In the genomic region with DNA sequence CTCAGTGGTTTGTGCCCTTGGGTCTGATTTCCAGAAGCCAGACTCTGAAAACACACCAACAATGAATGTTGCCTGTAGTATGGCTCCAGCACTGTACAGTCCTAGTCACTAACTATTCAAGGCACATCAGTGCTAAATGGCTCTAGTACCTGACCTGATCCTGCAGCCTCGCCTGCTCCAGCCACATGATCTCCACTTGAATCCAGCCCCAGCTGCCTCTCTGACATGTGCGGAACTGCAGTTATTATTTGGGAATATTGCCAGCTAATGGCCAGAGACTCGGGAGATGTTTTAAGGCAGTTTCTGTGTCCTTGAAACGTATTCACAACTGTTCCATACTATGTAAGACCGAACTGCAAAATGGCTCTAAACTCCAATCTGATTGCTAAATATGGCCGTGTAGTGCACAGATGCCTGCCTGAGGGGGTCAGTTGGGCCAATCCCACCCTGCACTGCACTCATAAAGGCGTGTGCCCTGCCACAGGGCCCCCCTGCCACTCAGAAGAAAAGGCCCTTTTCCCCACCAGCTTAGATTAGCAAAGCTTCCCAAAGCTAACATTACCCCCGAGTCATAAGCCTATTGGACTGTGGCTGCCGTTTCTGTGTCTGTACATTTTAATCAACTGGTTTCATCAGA, we compare ENCODE assay signal across 7 mouse cellular contexts. TPM values are rescaled to one million over a fixed set of nuclear protein-coding genes. Genes with fewer than 3 reads are reported as not detected.
DNase-seq lines count a peak whose midpoint lies in the region; ATAC-seq and TF ChIP-seq lines count a peak whose summit lies in the region.

No protein-coding gene starts in this region.

- TF ChIP-seq POLR2A in lung, adult 2 months (IDR thresholded peaks at IDR 0.05; ENCODE audit: borderline replicate concordance, extremely low read depth, low read depth, low read length) = no peak

- TF ChIP-seq CTCF in lung, postnatal 0 days (IDR thresholded peaks at IDR 0.05) = no peak; the same call in 1 of the 2 replicates
- TF ChIP-seq CTCF in lung, adult 2 months (IDR thresholded peaks at IDR 0.05; ENCODE audit: insufficient read depth, low read length) = no peak
- no peak for TF ChIP-seq CTCF in intestine, postnatal 0 days (IDR thresholded peaks at IDR 0.05; ENCODE audit: low read depth)

- H3K4me1 ChIP-seq in lung, postnatal 0 days (ENCODE audit: insufficient read depth, low read depth, low read length) = peaks cover 35% of the 10 kb centered on the region
- H3K4me1 ChIP-seq in lung, adult 2 months (ENCODE audit: control insufficient read depth, insufficient read depth, low read length) = peaks cover 9% of the 10 kb centered on the region
- H3K4me1 ChIP-seq in forebrain, embryonic 13.5 days = peaks cover 36% of the 10 kb centered on the region
- no peaks in the 10 kb centered on the region for H3K4me1 ChIP-seq in intestine, postnatal 0 days (replicated peaks; ENCODE audit: control insufficient read depth, insufficient read depth, low read length)
- peaks cover 57% of the 10 kb centered on the region for H3K4me1 ChIP-seq in stomach, embryonic 16.5 days (ENCODE audit: control insufficient read depth, insufficient read depth, low read length)

- no peak overlapping the region for H3K4me2 ChIP-seq in lung, postnatal 0 days (replicated peaks; ENCODE audit: low read depth, low read length)
- H3K4me2 ChIP-seq in forebrain, embryonic 13.5 days = peak overlapping the region; percentile 38
- H3K4me2 ChIP-seq in intestine, postnatal 0 days (replicated peaks; ENCODE audit: low read depth) = no peak overlapping the region; the same call in 1 of the 2 replicates
- peak overlapping the region; percentile 34 for H3K4me2 ChIP-seq in stomach, embryonic 16.5 days (ENCODE audit: low read depth, low read length)

- no peaks in the 10 kb centered on the region for H3K9me3 ChIP-seq in lung, postnatal 0 days (ENCODE audit: low read length)
- H3K9me3 ChIP-seq in forebrain, embryonic 13.5 days (replicated peaks) = no peaks in the 10 kb centered on the region
- H3K9me3 ChIP-seq in intestine, postnatal 0 days (ENCODE audit: control insufficient read depth) = no peaks in the 10 kb centered on the region
- no peaks in the 10 kb centered on the region for H3K9me3 ChIP-seq in stomach, embryonic 16.5 days (replicated peaks; ENCODE audit: control insufficient read depth, low read length)

- H3K27ac ChIP-seq in lung, postnatal 0 days (ENCODE audit: low read length) = peak overlapping the region; percentile 55
- peak overlapping the region; percentile 80 for H3K27ac ChIP-seq in forebrain, embryonic 13.5 days
- 0 out of 2 replicates have a peak overlapping the region, but pooled peaks have one; percentile 36 for H3K27ac ChIP-seq in intestine, postnatal 0 days (ENCODE audit: low read depth, low read length)
- peak overlapping the region; percentile 95 for H3K27ac ChIP-seq in stomach, embryonic 16.5 days (ENCODE audit: low read length)

- 27% methylated on average over 9 of the region's 9 CpGs for WGBS in lung, postnatal 0 days
- WGBS in lung, adult 2 months = 49% methylated on average over 9 of the region's 9 CpGs
- 30% methylated on average over 9 of the region's 9 CpGs for WGBS in forebrain, embryonic 13.5 days
- WGBS in intestine, postnatal 0 days = 43% methylated on average over 9 of the region's 9 CpGs
- WGBS in stomach, embryonic 16.5 days = 33% methylated on average over 9 of the region's 9 CpGs

- ATAC-seq in lung, postnatal 0 days = no peak
- ATAC-seq in forebrain, embryonic 13.5 days = peak; percentile 46
- ATAC-seq in intestine, postnatal 0 days = no peak
- ATAC-seq in stomach, embryonic 16.5 days (ENCODE audit: insufficient read depth, low FRiP score) = peak; percentile 2; the same call in 1 of the 2 replicates

- H3K9ac ChIP-seq in lung, postnatal 0 days (replicated peaks; ENCODE audit: low read depth) = no peak overlapping the region
- peak overlapping the region; percentile 41 for H3K9ac ChIP-seq in forebrain, embryonic 13.5 days
- no peak overlapping the region for H3K9ac ChIP-seq in intestine, postnatal 0 days (ENCODE audit: low read depth, low read length)
- H3K9ac ChIP-seq in stomach, embryonic 16.5 days (ENCODE audit: low read length) = peak overlapping the region; percentile 66

- H3K36me3 ChIP-seq in lung, postnatal 0 days (ENCODE audit: insufficient read depth, low read length) = no peaks in the 10 kb centered on the region
- H3K36me3 ChIP-seq in forebrain, embryonic 13.5 days (ENCODE audit: poor library complexity, severe bottlenecking) = 0 out of 2 replicates have a peak, but pooled peaks cover 8% of the 10 kb centered on the region
- H3K36me3 ChIP-seq in intestine, postnatal 0 days (ENCODE audit: control insufficient read depth, insufficient read depth) = no peaks in the 10 kb centered on the region; the same call in 1 of the 2 replicates
- peaks cover 5% of the 10 kb centered on the region; the same call in 1 of the 2 replicates for H3K36me3 ChIP-seq in stomach, embryonic 16.5 days (ENCODE audit: control insufficient read depth, insufficient read depth, low read length)

- no peaks in the 10 kb centered on the region for H3K27me3 ChIP-seq in lung, postnatal 0 days (replicated peaks; ENCODE audit: insufficient read depth, low read length)
- no peaks in the 10 kb centered on the region for H3K27me3 ChIP-seq in forebrain, embryonic 13.5 days
- H3K27me3 ChIP-seq in intestine, postnatal 0 days (replicated peaks; ENCODE audit: control insufficient read depth, insufficient read depth, low read length) = no peaks in the 10 kb centered on the region
- H3K27me3 ChIP-seq in stomach, embryonic 16.5 days (ENCODE audit: control insufficient read depth, insufficient read depth, low read length) = no peaks in the 10 kb centered on the region

- no peak for DNase-seq in lung, postnatal 0 days (ENCODE audit: low spot score)
- DNase-seq in lung, adult 2 months = no peak
- DNase-seq in adrenal gland, adult 8-10 months = no peak
- DNase-seq in left cerebral cortex, adult 11 months (ENCODE audit: low spot score) = no peak

- H3K4me3 ChIP-seq in lung, postnatal 0 days (ENCODE audit: low read depth, low read length) = no peak overlapping the region
- H3K4me3 ChIP-seq in lung, adult 2 months (replicated peaks; ENCODE audit: extremely low read depth, low read depth, low read length) = no peak overlapping the region
- H3K4me3 ChIP-seq in forebrain, embryonic 13.5 days = no peak overlapping the region
- H3K4me3 ChIP-seq in intestine, postnatal 0 days (ENCODE audit: low read depth, low read length) = no peak overlapping the region
- no peak overlapping the region for H3K4me3 ChIP-seq in stomach, embryonic 16.5 days (replicated peaks; ENCODE audit: low read length)

- no peak for TF ChIP-seq EP300 in lung, postnatal 0 days (IDR thresholded peaks at IDR 0.05)

RNA-seq across cellular contexts. Expression of a gene that starts 11.0 kb away (rescaled TPM):
- polyA plus RNA-seq in lung, postnatal 0 days (2015; fragmentation: Nextera tagmentation; extraction: Ambion mirVana) = 305 and 333 TPM in 2 replicates
- 36.0 and 44.5 TPM in 2 replicates for polyA plus RNA-seq in lung, adult 2 months (2012; rRNA removed)
- 81.8 and 82.7 TPM in 2 replicates for polyA plus RNA-seq in forebrain, embryonic 13.5 days (2015; fragmentation: Nextera tagmentation; extraction: Ambion mirVana)
- 125 and 139 TPM in 2 replicates for polyA plus RNA-seq in intestine, postnatal 0 days (2015; fragmentation: Nextera tagmentation; extraction: Ambion mirVana)
- polyA plus RNA-seq in stomach, embryonic 16.5 days (2015; fragmentation: Nextera tagmentation; extraction: Ambion mirVana) = 417 and 440 TPM in 2 replicates
- total RNA-seq in adrenal gland, adult 8-10 months (2022) = 10 to 100 TPM; 21.2 to 45.6 (median 33.8) TPM

Comparison
In these comparisons a context has a peak if more than half of its experiments do, and no peak if none do; other contexts are left out.
1. ATAC-seq: peak in forebrain, embryonic 13.5 days (single experiment) and stomach, embryonic 16.5 days (single experiment); none in lung, postnatal 0 days (single experiment) and intestine, postnatal 0 days (single experiment).
2. H3K27ac ChIP-seq: peak in every context shown above with its lines; median percentile 95 in stomach, embryonic 16.5 days; 80 in forebrain, embryonic 13.5 days; 55 in lung, postnatal 0 days; 36 in intestine, postnatal 0 days.
3. H3K4me2 ChIP-seq: peak in forebrain, embryonic 13.5 days (single experiment) and stomach, embryonic 16.5 days (single experiment); none in lung, postnatal 0 days (single experiment) and intestine, postnatal 0 days (single experiment).
4. H3K9ac ChIP-seq: peak in forebrain, embryonic 13.5 days (single experiment) and stomach, embryonic 16.5 days (single experiment); none in lung, postnatal 0 days (single experiment) and intestine, postnatal 0 days (single experiment).